Mouse (Mus musculus): ENCODE results near the gene Llgl1.

DNA sequence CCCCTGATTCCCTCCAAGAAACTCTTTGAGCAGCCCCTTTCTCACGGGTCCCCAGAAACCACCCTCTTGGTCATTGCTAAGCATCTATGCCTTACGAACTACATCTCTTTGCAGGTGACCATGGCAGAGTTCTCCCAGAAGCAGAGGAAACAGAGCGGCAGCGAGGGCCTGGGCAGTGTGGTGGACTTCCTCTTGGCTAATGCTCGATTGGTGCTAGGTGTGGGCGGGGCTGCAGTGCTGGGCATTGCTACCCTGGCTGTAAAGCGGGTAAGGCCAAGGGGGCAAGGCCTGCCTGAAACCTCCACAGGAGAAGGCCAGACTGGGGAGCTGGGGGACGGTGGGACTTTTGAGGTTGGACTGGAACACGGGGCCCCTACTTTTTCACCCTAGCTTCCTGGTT, 30.6 kb downstream of the Llgl1 start:
- no peak for TF ChIP-seq CTCF (IDR thresholded peaks at IDR 0.05; ENCODE audit: control insufficient read depth, insufficient read depth, insufficient read length)
- no peak for TF ChIP-seq MYOG (IDR thresholded peaks at IDR 0.05; ENCODE audit: control insufficient read depth, extremely low read depth, insufficient read length)
